Mouse (Mus musculus) MEL (cell line): ENCODE results near the gene Prap1. TPM values are rescaled to one million over a fixed set of nuclear protein-coding genes. Genes with fewer than 3 reads are reported as not detected.

Experiments used
- DNase-seq: peaks from one replicate; pipeline ENCODE4 v3.0.0; 2011; ENCODE audit warnings: low read depth, low spot score
- H3K27ac ChIP-seq: 2 replicates; pipeline ENCODE4 v1.5.1; 2012; ENCODE audit warnings: low read depth, mild to moderate bottlenecking, control low read depth, low read length, moderate library complexity; ENCODE audit not compliant: control insufficient read depth
- H3K27me3 ChIP-seq, 2 experiments: fragments of 150-350 bp in 1 of 2; sonication (generic) in 1 of 2; 2 replicates each; pipeline ENCODE4 v1.6.1; 2012; ENCODE audit warnings: low read length in 2 of 2, mild to moderate bottlenecking in 2 of 2, improper control_type of control experiment in 1 of 2, moderate library complexity in 1 of 2; ENCODE audit not compliant: insufficient read depth in 2 of 2, control insufficient read depth in 1 of 2
- H3K36me3 ChIP-seq, 2 experiments: 2 replicates each; pipeline ENCODE4 v1.6.1; 2012 to 2014; ENCODE audit warnings: low read length in 2 of 2, improper control_type of control experiment in 1 of 2, inconsistent platforms in 1 of 2, mild to moderate bottlenecking in 1 of 2; ENCODE audit not compliant: insufficient read depth in 2 of 2, control insufficient read depth in 1 of 2
- H3K4me1 ChIP-seq, 2 experiments: fragments of 150-350 bp in 1 of 2; sonication (generic) in 1 of 2; 2 replicates each; pipeline ENCODE4 v1.6.1; 2012; ENCODE audit warnings: low read length in 2 of 2, improper control_type of control experiment in 1 of 2, mild to moderate bottlenecking in 1 of 2; ENCODE audit not compliant: insufficient read depth in 2 of 2, control insufficient read depth in 1 of 2
- H3K4me3 ChIP-seq, 2 experiments: fragments of 150-350 bp in 1 of 2; sonication (generic) in 1 of 2; 2 replicates each; pipeline ENCODE4 v1.5.1; 2012; ENCODE audit warnings: low read depth in 2 of 2, low read length in 2 of 2, mild to moderate bottlenecking in 2 of 2, moderate library complexity in 2 of 2, control low read depth in 1 of 2, improper control_type of control experiment in 1 of 2; ENCODE audit not compliant: control insufficient read depth in 1 of 2, insufficient read depth in 1 of 2
- H3K79me2 ChIP-seq: 2 replicates; pipeline ENCODE4 v1.6.1; 2012; ENCODE audit warnings: mild to moderate bottlenecking, low read length, moderate library complexity; ENCODE audit not compliant: control insufficient read depth, poor library complexity, insufficient read depth
- H3K9ac ChIP-seq: 2 replicates; pipeline ENCODE4 v1.6.1; 2012; ENCODE audit warnings: low read depth, mild to moderate bottlenecking, control low read depth, low read length, moderate library complexity; ENCODE audit not compliant: control insufficient read depth, poor library complexity, severe bottlenecking
- H3K9me3 ChIP-seq: fragments of 150-350 bp; sonication (generic); replicated peaks from 2 replicates; pipeline ENCODE4 v1.6.1; 2012; ENCODE audit warnings: mild to moderate bottlenecking, low read length, improper control_type of control experiment, moderate library complexity; ENCODE audit not compliant: insufficient read depth
- BHLHE40 ChIP-seq: IDR thresholded peaks from 2 replicates; pipeline ENCODE4 v1.6.1; 2012; ENCODE audit warnings: low read depth, mild to moderate bottlenecking, inconsistent platforms, low read length, improper control_type of control experiment, borderline replicate concordance
- CHD2 ChIP-seq: IDR thresholded peaks from 2 replicates; pipeline ENCODE4 v1.6.1; 2011; ENCODE audit warnings: low read length, improper control_type of control experiment
- CTCF ChIP-seq, 3 experiments: IDR thresholded peaks in 2 of 3; conservative IDR thresholded peaks in 1 of 3; 2 replicates each; pipeline ENCODE4 v1.5.1; 2011 to 2012; ENCODE audit warnings: low read length in 3 of 3, low read depth in 2 of 3, mild to moderate bottlenecking in 2 of 3, improper control_type of control experiment in 1 of 3, inconsistent platforms in 1 of 3, mixed read lengths in 1 of 3, moderate library complexity in 1 of 3; ENCODE audit not compliant: control insufficient read depth in 1 of 3, insufficient read depth in 1 of 3, poor library complexity in 1 of 3, severe bottlenecking in 1 of 3
- ELF1 ChIP-seq: IDR thresholded peaks from 2 replicates; pipeline ENCODE4 v1.6.1; 2014; ENCODE audit warnings: low read depth, mild to moderate bottlenecking, inconsistent platforms, low read length, improper control_type of control experiment, moderate library complexity
- EP300 ChIP-seq, 2 experiments: IDR thresholded peaks; 2 replicates each; pipeline ENCODE4 v1.6.1; 2011; ENCODE audit warnings: improper control_type of control experiment in 2 of 2, low read length in 2 of 2, low read depth in 1 of 2, mild to moderate bottlenecking in 1 of 2
- MAFK ChIP-seq: IDR thresholded peaks from 2 replicates; pipeline ENCODE4 v1.6.1; 2011; ENCODE audit warnings: low read depth, mild to moderate bottlenecking, low read length, improper control_type of control experiment, borderline replicate concordance
- MAZ ChIP-seq: IDR thresholded peaks from 2 replicates; pipeline ENCODE4 v1.6.1; 2012; ENCODE audit warnings: low read depth, mild to moderate bottlenecking, inconsistent platforms, low read length, improper control_type of control experiment
- MXI1 ChIP-seq: IDR thresholded peaks from 2 replicates; pipeline ENCODE4 v1.6.1; 2011; ENCODE audit warnings: mild to moderate bottlenecking, low read depth, low read length, improper control_type of control experiment
- POLR2A ChIP-seq, 2 experiments: IDR thresholded peaks; 2 replicates each; pipeline ENCODE4 v1.6.1; 2011 to 2012; ENCODE audit warnings: low read length in 2 of 2, mild to moderate bottlenecking in 2 of 2, control low read depth in 1 of 2, improper control_type of control experiment in 1 of 2, low read depth in 1 of 2, moderate library complexity in 1 of 2; ENCODE audit not compliant: control insufficient read depth in 1 of 2, insufficient read depth in 1 of 2, poor library complexity in 1 of 2
- POLR2AphosphoS5 ChIP-seq: IDR thresholded peaks from 2 replicates; pipeline ENCODE4 v1.6.1; 2012; ENCODE audit warnings: low read depth, borderline replicate concordance, mild to moderate bottlenecking, inconsistent platforms, low read length, moderate library complexity, mixed read lengths
- RCOR1 ChIP-seq: IDR thresholded peaks from 2 replicates; pipeline ENCODE4 v1.6.1; 2012; ENCODE audit warnings: low read depth, mild to moderate bottlenecking, inconsistent platforms, low read length, improper control_type of control experiment
- SIN3A ChIP-seq: IDR thresholded peaks from 2 replicates; pipeline ENCODE4 v1.6.1; 2012; ENCODE audit warnings: low read length, improper control_type of control experiment, inconsistent platforms
- SMC3 ChIP-seq: IDR thresholded peaks from 2 replicates; pipeline ENCODE4 v1.6.1; 2011; ENCODE audit warnings: low read depth, low read length, improper control_type of control experiment
- TAL1 ChIP-seq: IDR thresholded peaks from 2 replicates; pipeline ENCODE4 v1.6.1; 2012; ENCODE audit warnings: mild to moderate bottlenecking, inconsistent platforms, low read length, moderate library complexity, mixed read lengths
- UBTF ChIP-seq: IDR thresholded peaks from 2 replicates; pipeline ENCODE4 v1.6.1; 2012; ENCODE audit warnings: low read depth, mild to moderate bottlenecking, inconsistent platforms, low read length, improper control_type of control experiment, moderate library complexity, borderline replicate concordance; ENCODE audit not compliant: insufficient read depth
- USF2 ChIP-seq, 2 experiments: IDR thresholded peaks; 2 replicates each; pipeline ENCODE4 v1.6.1; 2011 to 2012; ENCODE audit warnings: improper control_type of control experiment in 2 of 2, low read length in 2 of 2, borderline replicate concordance in 1 of 2, inconsistent platforms in 1 of 2, low read depth in 1 of 2, mild to moderate bottlenecking in 1 of 2; ENCODE audit not compliant: insufficient read depth in 1 of 2
- ZC3H11A ChIP-seq: IDR thresholded peaks from 2 replicates; pipeline ENCODE4 v1.6.1; 2012; ENCODE audit warnings: low read depth, mild to moderate bottlenecking, inconsistent platforms, low read length, improper control_type of control experiment
- ZMIZ1 ChIP-seq: IDR thresholded peaks from 2 replicates; pipeline ENCODE4 v1.6.1; 2012; ENCODE audit warnings: low read depth, mild to moderate bottlenecking, inconsistent platforms, low read length, improper control_type of control experiment, moderate library complexity
- ZNF384 ChIP-seq: IDR thresholded peaks from 2 replicates; pipeline ENCODE4 v1.6.1; 2012; ENCODE audit warnings: low read depth, mild to moderate bottlenecking, inconsistent platforms, low read length, improper control_type of control experiment
- polyA plus RNA-seq, 2 experiments: library from polyadenylated mRNA; stranded (reverse) in 1 of 2; unstranded in 1 of 2; fragments of >175 nt in 1 of 2; fragments of >200 nt in 1 of 2; gene quantifications; 2 replicates each; pipeline versions ENCODE4 v1.2.1 to v1.2.4; 2012; ENCODE audit warnings: low replicate concordance in 2 of 2, low read depth in 1 of 2; ENCODE audit not compliant: insufficient read length in 2 of 2, insufficient read depth in 1 of 2, missing spikeins in 1 of 2
- total RNA-seq: library from RNA; depleted of rRNA; stranded (reverse); fragments of 300-350 nt; gene quantifications from 2 replicates; pipeline ENCODE4 v1.2.3, GENCODE M21; 2012

Prap1 gene
- total and polyA plus RNA-seq, 3 experiments = not detected

DNA sequence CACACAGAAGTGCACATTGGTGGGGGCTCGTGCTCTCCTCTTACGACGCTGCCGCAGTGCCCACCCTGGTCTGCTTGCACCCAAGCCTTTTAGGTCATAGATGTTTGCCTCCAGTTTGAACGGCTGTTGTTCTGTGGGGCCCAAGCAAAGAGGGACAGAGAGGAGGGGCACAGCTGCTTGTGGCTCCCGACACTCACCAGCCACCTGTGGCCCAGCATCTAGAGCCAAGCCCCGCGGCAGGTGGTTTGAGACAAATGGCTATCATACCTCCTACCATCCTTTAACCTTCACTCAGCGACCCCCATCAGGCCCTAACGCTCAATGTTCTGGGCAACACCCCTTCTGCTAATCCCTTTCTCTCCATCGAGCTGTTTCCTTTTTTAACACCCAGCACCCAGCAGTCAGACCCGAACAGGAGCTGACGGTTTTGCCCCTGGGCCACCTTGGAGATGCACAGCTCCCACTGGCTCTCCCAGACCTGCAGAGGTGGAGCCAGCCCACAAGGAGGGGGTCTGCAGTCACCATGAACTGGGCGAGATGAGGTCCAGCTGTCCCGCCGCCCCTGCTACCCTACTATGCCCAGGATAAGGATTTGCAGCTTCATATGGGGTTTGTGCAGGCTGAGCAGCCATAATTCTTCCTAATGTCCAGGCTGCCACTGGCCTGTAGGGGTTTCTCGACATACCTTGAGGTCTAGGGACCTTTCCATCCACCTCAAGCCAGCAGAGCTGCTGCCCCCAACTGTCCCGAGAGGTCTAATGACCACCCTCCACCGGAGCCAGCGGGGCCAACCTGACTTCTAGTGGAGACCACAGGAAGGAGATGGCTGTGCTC is 11.6 kb upstream of the Prap1 start:
- 0 out of 4 replicates have a peak, but pooled peaks cover 0 to 1% of the 10 kb centered on the region in 2 experiments for H3K27me3 ChIP-seq
- H3K79me2 ChIP-seq = no peaks in the 10 kb centered on the region
- H3K36me3 ChIP-seq = peaks cover 0 to 3% of the 10 kb centered on the region in 2 experiments; a peak in 2 of 4 replicates
- H3K4me1 ChIP-seq = peaks cover 0 to 7% of the 10 kb centered on the region in 2 experiments; a peak in 2 of 4 replicates
- no peak overlapping the region for H3K9ac ChIP-seq
- H3K27ac ChIP-seq = no peak overlapping the region
- H3K9me3 ChIP-seq = no peaks in the 10 kb centered on the region
- DNase-seq = no peak
- no peak for TF ChIP-seq ELF1
- no peak for TF ChIP-seq CHD2
- no peak for TF ChIP-seq TAL1
- TF ChIP-seq ZC3H11A = no peak
- no peak for TF ChIP-seq UBTF
- no peak for TF ChIP-seq ZMIZ1
- TF ChIP-seq USF2 (IDR thresholded peaks at IDR 0.05; ENCODE audit: borderline replicate concordance in 1 of 2, insufficient read depth in 1 of 2, low read depth in 1 of 2, low read length in 2 of 2) = no peak
- TF ChIP-seq EP300 (IDR thresholded peaks at IDR 0.05; ENCODE audit: low read depth in 1 of 2, low read length in 2 of 2) = no peak
- TF ChIP-seq ZNF384 = no peak
- no peak for TF ChIP-seq RCOR1
- no peak for TF ChIP-seq CTCF (IDR thresholded peaks at IDR 0.05 in 2 of 3, conservative IDR thresholded peaks at IDR 0.05 in 1 of 3; ENCODE audit: control insufficient read depth in 1 of 3, insufficient read depth in 1 of 3, low read depth in 2 of 3, low read length in 3 of 3, poor library complexity in 1 of 3, severe bottlenecking in 1 of 3)
- TF ChIP-seq POLR2AphosphoS5 = no peak
- TF ChIP-seq SIN3A = no peak
- TF ChIP-seq POLR2A (IDR thresholded peaks at IDR 0.05; ENCODE audit: control insufficient read depth in 1 of 2, insufficient read depth in 1 of 2, low read depth in 1 of 2, low read length in 2 of 2, poor library complexity in 1 of 2) = no peak
- H3K4me3 ChIP-seq = no peak overlapping the region

DNA sequence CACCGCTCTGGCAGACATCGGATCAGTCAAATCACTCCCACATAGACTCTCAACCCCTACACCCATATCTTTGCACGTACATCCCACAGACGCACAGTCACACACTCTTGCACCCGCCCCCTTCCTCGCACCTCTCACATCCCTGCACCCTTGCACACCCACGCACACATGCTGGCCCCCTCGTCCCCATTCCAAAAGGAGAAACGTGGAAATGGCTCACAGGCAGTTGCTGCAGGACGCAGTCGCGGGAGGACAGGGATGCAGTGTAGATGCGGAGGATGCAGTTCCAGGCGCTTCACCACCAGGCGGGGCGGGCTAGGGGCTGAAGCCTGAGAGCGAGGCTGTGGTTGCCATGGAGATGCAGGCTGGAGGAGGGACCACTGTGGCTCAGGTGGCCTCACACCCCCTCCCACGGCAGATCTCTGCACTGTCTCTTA is 10.9 kb upstream of the Prap1 start, which contains the start of gene Caly:
Caly (minus strand) TSS at position 307 of the 437 bp plus-strand sequence.
- TF ChIP-seq SMC3 = peak; percentile 25; the same call in 1 of the 2 replicates
- TF ChIP-seq BHLHE40 = no peak
- no peak for TF ChIP-seq MAZ
- TF ChIP-seq ZC3H11A = no peak
- TF ChIP-seq MXI1 = no peak
- TF ChIP-seq MAFK = no peak
- DNase-seq = no peak
- peaks cover 0 to 3% of the 10 kb centered on the region in 2 experiments; a peak in 2 of 4 replicates for H3K36me3 ChIP-seq
- H3K27me3 ChIP-seq = 0 out of 4 replicates have a peak, but pooled peaks cover 0 to 1% of the 10 kb centered on the region in 2 experiments
- peaks cover 0 to 7% of the 10 kb centered on the region in 2 experiments; a peak in 2 of 4 replicates for H3K4me1 ChIP-seq
- no peak within 1 kb of the TSS for H3K27ac ChIP-seq
- no peaks in the 10 kb centered on the region for H3K79me2 ChIP-seq
- H3K9ac ChIP-seq = no peak within 1 kb of the TSS
- no peaks in the 10 kb centered on the region for H3K9me3 ChIP-seq
- H3K4me3 ChIP-seq = no peak within 1 kb of the TSS
